22 mouse cellular contexts compared by ENCODE assay signal in the genomic region with DNA sequence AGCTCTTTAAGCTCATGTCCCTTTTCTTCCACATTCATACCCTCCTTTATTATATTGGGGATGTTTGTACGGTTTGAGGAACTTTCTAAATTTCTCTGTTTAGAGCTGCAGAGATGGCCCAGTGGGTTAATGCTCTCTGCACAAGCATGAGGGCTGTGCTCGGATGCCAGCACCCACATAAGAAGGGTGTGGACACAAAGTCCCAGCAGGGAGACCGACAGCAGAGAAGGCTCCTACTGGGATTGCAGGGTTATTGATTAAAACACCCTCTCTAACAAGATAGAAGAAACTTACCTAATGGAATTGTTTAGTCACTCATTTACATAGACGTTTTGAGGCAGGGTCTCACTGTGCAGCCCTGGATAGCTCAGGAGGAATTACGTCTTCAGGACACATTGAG. TPM values are rescaled to one million over a fixed set of nuclear protein-coding genes. Genes with fewer than 3 reads are reported as not detected.
DNase-seq lines count a peak whose midpoint lies in the region; ATAC-seq and TF ChIP-seq lines count a peak whose summit lies in the region.
"Had no signal": no experiment of that assay in that cellular context is flagged by ENCODE, and none has a peak within 500 bp of the region (broad histone marks: within the 10 kb centered on the region; RNA-seq: fewer than 3 reads in every experiment).

No protein-coding gene starts in this region.

- peaks cover 21% of the 10 kb centered on the region; the same call in 1 of the 2 replicates for H3K36me3 ChIP-seq in forebrain, embryonic 13.5 days (ENCODE audit: poor library complexity, severe bottlenecking)
- H3K36me3 ChIP-seq in forebrain, embryonic 12.5 days (replicated peaks) = peaks cover 19% of the 10 kb centered on the region
- H3K36me3 ChIP-seq in kidney, postnatal 0 days (ENCODE audit: insufficient read depth, low read length) = no peaks in the 10 kb centered on the region
- H3K36me3 ChIP-seq in hindbrain, embryonic 15.5 days = 0 out of 2 replicates have a peak, but pooled peaks cover 4% of the 10 kb centered on the region
- H3K36me3 ChIP-seq in neural tube, embryonic 13.5 days = peaks cover 13% of the 10 kb centered on the region; the same call in 1 of the 2 replicates
- H3K36me3 ChIP-seq: embryonic facial prominence, embryonic 12.5 days; intestine, embryonic 15.5 days; kidney, embryonic 15.5 days; limb, embryonic 10.5 days had no signal

- no peak for DNase-seq in kidney, postnatal 0 days (ENCODE audit: low spot score)
- DNase-seq in kidney, postnatal 10 days = no peak
- no peak for DNase-seq in gastrocnemius, postnatal 10 days
- DNase-seq: adrenal gland, adult 8-10 months; cerebellum, adult 9-10 months; gastrocnemius, postnatal 14 days; heart, adult 2 months; heart, postnatal 36 days; lung, adult 2 months; lung, postnatal 36 days; thymus, postnatal 14 days had no signal

- no peak overlapping the region for H3K27ac ChIP-seq in forebrain, embryonic 13.5 days
- H3K27ac ChIP-seq in forebrain, embryonic 12.5 days = no peak overlapping the region
- H3K27ac ChIP-seq in kidney, postnatal 0 days = peak overlapping the region; percentile 54; the same call in 1 of the 2 replicates
- H3K27ac ChIP-seq in hindbrain, embryonic 15.5 days (replicated peaks) = no peak overlapping the region
- H3K27ac ChIP-seq in neural tube, embryonic 13.5 days (replicated peaks) = no peak overlapping the region
- H3K27ac ChIP-seq: embryonic facial prominence, embryonic 12.5 days; intestine, embryonic 15.5 days had no signal

- WGBS in forebrain, embryonic 13.5 days = 53% methylated on average over 5 of the region's 5 CpGs
- 53% methylated on average over 5 of the region's 5 CpGs for WGBS in forebrain, embryonic 12.5 days
- WGBS in kidney, postnatal 0 days = 66% methylated on average over 5 of the region's 5 CpGs
- WGBS in hindbrain, embryonic 15.5 days = 34% methylated on average over 5 of the region's 5 CpGs
- 47% methylated on average over 5 of the region's 5 CpGs for WGBS in neural tube, embryonic 13.5 days

- no peaks in the 10 kb centered on the region for H3K9me3 ChIP-seq in forebrain, embryonic 13.5 days (replicated peaks)
- H3K9me3 ChIP-seq in forebrain, embryonic 12.5 days = no peaks in the 10 kb centered on the region
- no peaks in the 10 kb centered on the region for H3K9me3 ChIP-seq in kidney, postnatal 0 days (replicated peaks; ENCODE audit: low read length)
- H3K9me3 ChIP-seq in hindbrain, embryonic 15.5 days = no peaks in the 10 kb centered on the region
- H3K9me3 ChIP-seq in neural tube, embryonic 13.5 days = no peaks in the 10 kb centered on the region
- H3K9me3 ChIP-seq: embryonic facial prominence, embryonic 12.5 days; intestine, embryonic 15.5 days; kidney, embryonic 15.5 days; limb, embryonic 10.5 days had no signal

- H3K4me1 ChIP-seq in forebrain, embryonic 13.5 days = peaks cover 45% of the 10 kb centered on the region
- H3K4me1 ChIP-seq in forebrain, embryonic 12.5 days = peaks cover 42% of the 10 kb centered on the region
- H3K4me1 ChIP-seq in kidney, postnatal 0 days (replicated peaks; ENCODE audit: insufficient read depth, low read length) = peaks cover 18% of the 10 kb centered on the region
- peaks cover 55% of the 10 kb centered on the region for H3K4me1 ChIP-seq in hindbrain, embryonic 15.5 days (replicated peaks)
- peaks cover 48% of the 10 kb centered on the region for H3K4me1 ChIP-seq in neural tube, embryonic 13.5 days (replicated peaks)

- no peak overlapping the region for H3K9ac ChIP-seq in forebrain, embryonic 13.5 days
- H3K9ac ChIP-seq in forebrain, embryonic 12.5 days = no peak overlapping the region
- no peak overlapping the region for H3K9ac ChIP-seq in kidney, postnatal 0 days (ENCODE audit: low read depth, low read length)
- no peak overlapping the region for H3K9ac ChIP-seq in hindbrain, embryonic 15.5 days
- peak overlapping the region; percentile 41; the same call in 1 of the 2 replicates for H3K9ac ChIP-seq in neural tube, embryonic 13.5 days
- H3K9ac ChIP-seq: embryonic facial prominence, embryonic 12.5 days; intestine, embryonic 15.5 days had no signal

- H3K4me2 ChIP-seq in forebrain, embryonic 13.5 days = peak overlapping the region; percentile 33; the same call in 1 of the 2 replicates
- no peak overlapping the region for H3K4me2 ChIP-seq in forebrain, embryonic 12.5 days
- no peak overlapping the region for H3K4me2 ChIP-seq in kidney, postnatal 0 days (ENCODE audit: low read length)
- peak overlapping the region; percentile 34 for H3K4me2 ChIP-seq in hindbrain, embryonic 15.5 days
- peak overlapping the region; percentile 34 for H3K4me2 ChIP-seq in neural tube, embryonic 13.5 days

- no peak overlapping the region for H3K4me3 ChIP-seq in forebrain, embryonic 13.5 days
- no peak overlapping the region for H3K4me3 ChIP-seq in forebrain, embryonic 12.5 days (replicated peaks)
- no peak overlapping the region for H3K4me3 ChIP-seq in kidney, postnatal 0 days (replicated peaks; ENCODE audit: low read depth, low read length)
- H3K4me3 ChIP-seq in hindbrain, embryonic 15.5 days = 0 out of 2 replicates have a peak overlapping the region, but pooled peaks have one; percentile 0
- no peak overlapping the region for H3K4me3 ChIP-seq in neural tube, embryonic 13.5 days
- H3K4me3 ChIP-seq: embryonic facial prominence, embryonic 12.5 days; erythroblast, embryonic 14.5 days; heart, adult 2 months; intestine, embryonic 15.5 days; limb, embryonic 10.5 days had no signal

- no peaks in the 10 kb centered on the region for H3K27me3 ChIP-seq in forebrain, embryonic 13.5 days
- H3K27me3 ChIP-seq in forebrain, embryonic 12.5 days = no peaks in the 10 kb centered on the region
- no peaks in the 10 kb centered on the region for H3K27me3 ChIP-seq in kidney, postnatal 0 days (ENCODE audit: insufficient read depth, low read length)
- no peaks in the 10 kb centered on the region for H3K27me3 ChIP-seq in hindbrain, embryonic 15.5 days
- no peaks in the 10 kb centered on the region for H3K27me3 ChIP-seq in neural tube, embryonic 13.5 days
- H3K27me3 ChIP-seq: embryonic facial prominence, embryonic 12.5 days; intestine, embryonic 15.5 days; kidney, embryonic 15.5 days; Patski had no signal

- ATAC-seq in forebrain, embryonic 13.5 days = no peak
- no peak for ATAC-seq in forebrain, embryonic 12.5 days (ENCODE audit: low FRiP score)
- ATAC-seq in kidney, postnatal 0 days (replicated peaks; ENCODE audit: low FRiP score, low read depth) = no peak
- ATAC-seq in hindbrain, embryonic 15.5 days (ENCODE audit: low FRiP score, low read depth) = no peak
- no peak for ATAC-seq in neural tube, embryonic 13.5 days (ENCODE audit: low read depth)
- ATAC-seq: CD4-positive, CD25-positive, alpha-beta regulatory T cell, adult 4 months had no signal

- no peak for TF ChIP-seq CTCF in kidney, postnatal 0 days (IDR thresholded peaks at IDR 0.05; ENCODE audit: low read depth)

RNA-seq across cellular contexts. Expression of gene Rufy3, which starts 23.6 kb away (rescaled TPM):
- 192 and 200 TPM in 2 replicates for polyA plus RNA-seq in forebrain, embryonic 13.5 days (2015; fragmentation: Nextera tagmentation; extraction: Ambion mirVana)
- 166 and 178 TPM in 2 replicates for polyA plus RNA-seq in forebrain, embryonic 12.5 days (2016; fragmentation: Nextera tagmentation; extraction: Ambion mirVana)
- 17.9 and 18.8 TPM in 2 replicates for polyA plus RNA-seq in kidney, postnatal 0 days (2015; fragmentation: Nextera tagmentation; extraction: Ambion mirVana)
- polyA plus RNA-seq in hindbrain, embryonic 15.5 days (2015; fragmentation: Nextera tagmentation; extraction: Ambion mirVana) = 259 and 269 TPM in 2 replicates
- polyA plus RNA-seq in neural tube, embryonic 13.5 days (2015; fragmentation: Nextera tagmentation; extraction: Ambion mirVana) = 291 TPM in 2 replicates
- total RNA-seq in gastrocnemius, postnatal 10 days (2021) = 10 to 100 TPM in 1 of 2 experiments, 1 to 10 TPM in 1; 8.9 to 13.2 TPM

RNA-seq across cellular contexts. Expression of gene Utp3, which starts 34.2 kb away (rescaled TPM):
- 57.2 and 62.9 TPM in 2 replicates for polyA plus RNA-seq in forebrain, embryonic 13.5 days (2015; fragmentation: Nextera tagmentation; extraction: Ambion mirVana)
- polyA plus RNA-seq in forebrain, embryonic 12.5 days (2016; fragmentation: Nextera tagmentation; extraction: Ambion mirVana) = 65.0 and 68.5 TPM in 2 replicates
- 53.4 and 58.9 TPM in 2 replicates for polyA plus RNA-seq in kidney, postnatal 0 days (2015; fragmentation: Nextera tagmentation; extraction: Ambion mirVana)
- polyA plus RNA-seq in hindbrain, embryonic 15.5 days (2015; fragmentation: Nextera tagmentation; extraction: Ambion mirVana) = 43.8 and 44.6 TPM in 2 replicates
- 52.0 and 52.3 TPM in 2 replicates for polyA plus RNA-seq in neural tube, embryonic 13.5 days (2015; fragmentation: Nextera tagmentation; extraction: Ambion mirVana)
- 10 to 100 TPM; 24.2 to 27.1 TPM for total RNA-seq in gastrocnemius, postnatal 10 days (2021)

Comparison
In these comparisons a context has a peak if more than half of its experiments do, and no peak if none do; other contexts are left out.
1. H3K4me2 ChIP-seq: peak in forebrain, embryonic 13.5 days (single experiment), hindbrain, embryonic 15.5 days (single experiment) and neural tube, embryonic 13.5 days (single experiment); none in forebrain, embryonic 12.5 days (single experiment) and kidney, postnatal 0 days (single experiment).